9 mouse cellular contexts compared by ENCODE assay signal in the genomic region with DNA sequence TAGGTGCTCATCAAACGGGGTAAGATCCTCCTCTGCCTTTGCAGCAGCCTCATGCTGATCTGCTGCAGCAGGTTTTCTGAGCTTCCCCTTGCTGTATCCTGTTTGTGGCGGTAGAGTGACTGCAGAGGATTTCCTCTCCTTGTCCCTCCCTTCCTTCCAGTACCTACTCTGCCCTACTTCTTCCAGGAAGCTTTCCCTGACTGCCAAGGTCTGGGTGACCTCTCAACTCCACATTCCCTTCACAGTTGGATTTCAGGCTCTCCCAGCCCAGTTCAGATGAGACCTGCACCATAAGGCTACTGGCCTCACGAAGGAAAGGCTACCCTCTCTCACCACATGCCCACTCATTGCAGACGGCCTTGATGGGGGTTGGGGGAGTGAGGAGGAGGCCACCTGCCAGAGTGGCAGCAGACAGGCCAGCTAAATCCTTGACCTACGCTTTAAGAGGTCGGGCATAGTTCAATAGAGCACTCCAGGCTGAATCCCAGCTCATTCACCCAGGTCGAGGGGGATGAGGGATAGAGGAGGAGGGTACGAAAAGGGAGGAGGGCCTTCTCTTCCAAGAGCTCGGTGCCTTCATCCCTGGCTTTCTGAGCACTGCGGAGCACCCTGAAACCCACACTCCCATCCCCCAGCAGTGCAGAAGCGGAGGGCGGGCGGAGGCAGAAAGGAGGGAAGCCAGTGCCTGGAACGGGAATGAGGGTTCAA. TPM values are rescaled to one million over a fixed set of nuclear protein-coding genes. Genes with fewer than 3 reads are reported as not detected.
A peak's percentile ranks its signal among the peaks of the same experiment; 100 is the strongest.
DNase-seq lines count a peak whose midpoint lies in the region; ATAC-seq and TF ChIP-seq lines count a peak whose summit lies in the region.
"Had no signal": no experiment of that assay in that cellular context is flagged by ENCODE, and none has a peak within 500 bp of the region (broad histone marks: within the 10 kb centered on the region; RNA-seq: fewer than 3 reads in every experiment).

No protein-coding gene starts in this region.

- ATAC-seq in hindbrain, postnatal 0 days, result 0 out of 2 replicates have a peak, but pooled peaks have one; percentile 2
- peak; percentile 56 for ATAC-seq in midbrain, embryonic 13.5 days
- ATAC-seq in CD4-positive, CD25-positive, alpha-beta regulatory T cell, adult 4 months, result no peak
- ATAC-seq in inflammation-experienced regulatory T-cells, adult 6 months, result no peak
- ATAC-seq: activated CD4-positive, CD25-positive, alpha-beta regulatory T cell, adult 4 months had no signal

- no peaks in the 10 kb centered on the region for H3K36me3 ChIP-seq in hindbrain, postnatal 0 days (ENCODE audit: insufficient read depth, low read length)
- H3K36me3 ChIP-seq in midbrain, embryonic 13.5 days, result no peaks in the 10 kb centered on the region

- no peaks in the 10 kb centered on the region for H3K9me3 ChIP-seq in hindbrain, postnatal 0 days (ENCODE audit: low read length)
- H3K9me3 ChIP-seq in midbrain, embryonic 13.5 days, result no peaks in the 10 kb centered on the region

- H3K4me1 ChIP-seq in hindbrain, postnatal 0 days (ENCODE audit: insufficient read depth, low read length), result peaks cover 8% of the 10 kb centered on the region; the same call in 1 of the 2 replicates
- peaks cover 35% of the 10 kb centered on the region for H3K4me1 ChIP-seq in midbrain, embryonic 13.5 days (replicated peaks)

- H3K27ac ChIP-seq in hindbrain, postnatal 0 days, result no peak overlapping the region; the same call in 1 of the 2 replicates
- H3K27ac ChIP-seq in midbrain, embryonic 13.5 days, result peak overlapping the region; percentile 82

- TF ChIP-seq CTCF in hindbrain, postnatal 0 days (IDR thresholded peaks at IDR 0.05; ENCODE audit: low read depth), result no peak

- peak; percentile 36 for DNase-seq in R1 (ENCODE audit: low read depth, low spot score)
- peak; percentile 64 for DNase-seq in embryo, embryonic 11 days
- DNase-seq in hindbrain, postnatal 0 days (ENCODE audit: low spot score), result no peak
- no peak for DNase-seq in left cerebral cortex, adult 18-20 months (ENCODE audit: low spot score in 2 of 2)

- H3K9ac ChIP-seq in hindbrain, postnatal 0 days (replicated peaks; ENCODE audit: low read length), result 0 out of 2 replicates have a peak overlapping the region, but pooled peaks have one; percentile 10
- H3K9ac ChIP-seq in midbrain, embryonic 13.5 days (replicated peaks), result 0 out of 2 replicates have a peak overlapping the region, but pooled peaks have one; percentile 7
- H3K9ac ChIP-seq: lung, embryonic 14.5 days had no signal

- 37% methylated on average over 14 of the region's 14 CpGs for WGBS in hindbrain, postnatal 0 days
- 15% methylated on average over 14 of the region's 14 CpGs for WGBS in midbrain, embryonic 13.5 days

- no peaks in the 10 kb centered on the region for H3K27me3 ChIP-seq in hindbrain, postnatal 0 days (ENCODE audit: insufficient read depth, low read length)
- H3K27me3 ChIP-seq in midbrain, embryonic 13.5 days, result no peaks in the 10 kb centered on the region

- no peak overlapping the region for H3K4me3 ChIP-seq in hindbrain, postnatal 0 days (ENCODE audit: low read length)
- no peak overlapping the region for H3K4me3 ChIP-seq in midbrain, embryonic 13.5 days (replicated peaks)

- no peak overlapping the region for H3K4me2 ChIP-seq in hindbrain, postnatal 0 days (ENCODE audit: low read depth, low read length)
- H3K4me2 ChIP-seq in midbrain, embryonic 13.5 days (replicated peaks), result peak overlapping the region; percentile 41
- H3K4me2 ChIP-seq: lung, embryonic 14.5 days had no signal

RNA-seq across cellular contexts. Expression of a gene that starts 13.9 kb away (rescaled TPM):
- 2.3 and 4.0 TPM in 2 replicates for total RNA-seq in hindbrain, postnatal 0 days (2014; rRNA removed)
- 0.10 and 0.11 TPM in 2 replicates for polyA plus RNA-seq in hindbrain, postnatal 0 days (2015; fragmentation: Nextera tagmentation; extraction: Ambion mirVana)
- polyA plus RNA-seq in midbrain, embryonic 13.5 days (2015; fragmentation: Nextera tagmentation; extraction: Ambion mirVana), result 0.11 and 0.15 TPM in 2 replicates
- total RNA-seq in left cerebral cortex, adult 18-20 months (2021), result 1 to 10 TPM; 1.3 to 1.4 TPM
- polyA plus RNA-seq in CD4-positive, CD25-positive, alpha-beta regulatory T cell, adult 4 months (2017; shearing (Covaris generic)), result not detected
- not detected for polyA plus RNA-seq in inflammation-experienced regulatory T-cells, adult 6 months (2017; shearing (Covaris generic))
- polyA plus RNA-seq: activated CD4-positive, CD25-positive, alpha-beta regulatory T cell, adult 4 months had no signal

RNA-seq across cellular contexts. Expression of a gene that starts 23.3 kb away (rescaled TPM):
- total RNA-seq in hindbrain, postnatal 0 days (2014; rRNA removed), result not detected in 2 replicates
- not detected in 2 replicates for polyA plus RNA-seq in hindbrain, postnatal 0 days (2015; fragmentation: Nextera tagmentation; extraction: Ambion mirVana)
- polyA plus RNA-seq in midbrain, embryonic 13.5 days (2015; fragmentation: Nextera tagmentation; extraction: Ambion mirVana), result not detected in 2 replicates
- total RNA-seq in left cerebral cortex, adult 18-20 months (2021), result not detected
- polyA plus RNA-seq in CD4-positive, CD25-positive, alpha-beta regulatory T cell, adult 4 months (2017; shearing (Covaris generic)), result not detected
- polyA plus RNA-seq in inflammation-experienced regulatory T-cells, adult 6 months (2017; shearing (Covaris generic)), result not detected
- polyA plus RNA-seq: activated CD4-positive, CD25-positive, alpha-beta regulatory T cell, adult 4 months; lung, embryonic 14.5 days had no signal

RNA-seq across cellular contexts. Expression of a gene that starts 36.0 kb away (rescaled TPM):
- total RNA-seq in hindbrain, postnatal 0 days (2014; rRNA removed), result 16.8 and 21.6 TPM in 2 replicates
- polyA plus RNA-seq in hindbrain, postnatal 0 days (2015; fragmentation: Nextera tagmentation; extraction: Ambion mirVana), result 7.0 and 7.3 TPM in 2 replicates
- polyA plus RNA-seq in midbrain, embryonic 13.5 days (2015; fragmentation: Nextera tagmentation; extraction: Ambion mirVana), result 5.3 and 5.5 TPM in 2 replicates
- 10 to 100 TPM; 12.1 to 14.2 TPM for total RNA-seq in left cerebral cortex, adult 18-20 months (2021)
- 1 to 10 TPM; 3.8 to 5.2 TPM for polyA plus RNA-seq in CD4-positive, CD25-positive, alpha-beta regulatory T cell, adult 4 months (2017; shearing (Covaris generic))
- 1 to 10 TPM in 1 of 3 experiments, under 1 TPM in 1, not detected in 1; 0.86 to 1.9 TPM for polyA plus RNA-seq in inflammation-experienced regulatory T-cells, adult 6 months (2017; shearing (Covaris generic))

RNA-seq across cellular contexts. Expression of a gene that starts 45.1 kb away (rescaled TPM):
- total RNA-seq in hindbrain, postnatal 0 days (2014; rRNA removed), result not detected in 2 replicates
- polyA plus RNA-seq in hindbrain, postnatal 0 days (2015; fragmentation: Nextera tagmentation; extraction: Ambion mirVana), result not detected in 2 replicates
- polyA plus RNA-seq in midbrain, embryonic 13.5 days (2015; fragmentation: Nextera tagmentation; extraction: Ambion mirVana), result not detected in 2 replicates
- total RNA-seq in left cerebral cortex, adult 18-20 months (2021), result not detected
- polyA plus RNA-seq in CD4-positive, CD25-positive, alpha-beta regulatory T cell, adult 4 months (2017; shearing (Covaris generic)), result not detected
- polyA plus RNA-seq in inflammation-experienced regulatory T-cells, adult 6 months (2017; shearing (Covaris generic)), result not detected
- polyA plus RNA-seq: activated CD4-positive, CD25-positive, alpha-beta regulatory T cell, adult 4 months; lung, embryonic 14.5 days had no signal

Comparison
In these comparisons a context has a peak if more than half of its experiments do, and no peak if none do; other contexts are left out.
1. DNase-seq: peak in R1 (single experiment) and embryo, embryonic 11 days (single experiment); none in hindbrain, postnatal 0 days (single experiment) and left cerebral cortex, adult 18-20 months (0 of 2).
2. ATAC-seq: peak in hindbrain, postnatal 0 days (single experiment) and midbrain, embryonic 13.5 days (single experiment); none in CD4-positive, CD25-positive, alpha-beta regulatory T cell, adult 4 months (single experiment) and inflammation-experienced regulatory T-cells, adult 6 months (single experiment).